Mouse (Mus musculus) embryonic facial prominence, embryonic 12.5 days (tissue): ENCODE results near the gene Nedd8. TPM values are rescaled to one million over a fixed set of nuclear protein-coding genes. Genes with fewer than 3 reads are reported as not detected.

Source experiments
- ATAC-seq: fragments of 200-750 bp; cut with Nextera tagmentation; 2 replicates; pipeline ENCODE4 v1.8.0; 2017; ENCODE audit not compliant: insufficient number of reproducible peaks, insufficient read depth, low FRiP score, low TSS enrichment
- H3K27ac ChIP-seq: fragments of 300-500 bp; sonication (generic); 2 replicates; pipeline ENCODE4 v1.5.1; 2016; ENCODE audit warnings: mild to moderate bottlenecking
- H3K27me3 ChIP-seq: fragments of 300-500 bp; sonication (generic); 2 replicates; pipeline ENCODE4 v1.6.1; 2016; ENCODE audit warnings: mild to moderate bottlenecking, moderate library complexity
- H3K36me3 ChIP-seq: fragments of 300-500 bp; sonication (generic); 2 replicates; pipeline ENCODE4 v1.6.1; 2016; ENCODE audit warnings: mild to moderate bottlenecking
- H3K4me1 ChIP-seq: fragments of 300-500 bp; sonication (generic); 2 replicates; pipeline ENCODE4 v1.6.1; 2016
- H3K4me2 ChIP-seq: fragments of 300-500 bp; sonication (generic); replicated peaks from 2 replicates; pipeline ENCODE4 v1.6.1; 2016; ENCODE audit warnings: mild to moderate bottlenecking, moderate library complexity
- H3K4me3 ChIP-seq: fragments of 300-500 bp; sonication (generic); 2 replicates; pipeline ENCODE4 v1.5.1; 2016; ENCODE audit warnings: mild to moderate bottlenecking
- H3K9ac ChIP-seq: fragments of 300-500 bp; sonication (generic); 2 replicates; pipeline ENCODE4 v1.6.1; 2016; ENCODE audit warnings: mild to moderate bottlenecking, moderate library complexity
- H3K9me3 ChIP-seq: fragments of 300-500 bp; sonication (generic); 2 replicates; pipeline ENCODE4 v1.6.1; 2016; ENCODE audit warnings: mild to moderate bottlenecking, moderate library complexity
- WGBS: fragments of 180-500 bp; shearing (Covaris S2); methylation state at CpG from one replicate; pipeline ENCODE4 v1.1.7; 2016; 5-methylcytosine and 5-hydroxymethylcytosine counted together
- polyA plus RNA-seq: library from polyadenylated mRNA; unstranded; fragments of >200 nt; fragmentation: Nextera tagmentation; extraction: Ambion mirVana; gene quantifications from 2 replicates; pipeline ENCODE4 v1.2.1, GENCODE M21; 2016

The Nedd8 gene
- polyA plus RNA-seq: 585 and 596 TPM in 2 replicates

DNA sequence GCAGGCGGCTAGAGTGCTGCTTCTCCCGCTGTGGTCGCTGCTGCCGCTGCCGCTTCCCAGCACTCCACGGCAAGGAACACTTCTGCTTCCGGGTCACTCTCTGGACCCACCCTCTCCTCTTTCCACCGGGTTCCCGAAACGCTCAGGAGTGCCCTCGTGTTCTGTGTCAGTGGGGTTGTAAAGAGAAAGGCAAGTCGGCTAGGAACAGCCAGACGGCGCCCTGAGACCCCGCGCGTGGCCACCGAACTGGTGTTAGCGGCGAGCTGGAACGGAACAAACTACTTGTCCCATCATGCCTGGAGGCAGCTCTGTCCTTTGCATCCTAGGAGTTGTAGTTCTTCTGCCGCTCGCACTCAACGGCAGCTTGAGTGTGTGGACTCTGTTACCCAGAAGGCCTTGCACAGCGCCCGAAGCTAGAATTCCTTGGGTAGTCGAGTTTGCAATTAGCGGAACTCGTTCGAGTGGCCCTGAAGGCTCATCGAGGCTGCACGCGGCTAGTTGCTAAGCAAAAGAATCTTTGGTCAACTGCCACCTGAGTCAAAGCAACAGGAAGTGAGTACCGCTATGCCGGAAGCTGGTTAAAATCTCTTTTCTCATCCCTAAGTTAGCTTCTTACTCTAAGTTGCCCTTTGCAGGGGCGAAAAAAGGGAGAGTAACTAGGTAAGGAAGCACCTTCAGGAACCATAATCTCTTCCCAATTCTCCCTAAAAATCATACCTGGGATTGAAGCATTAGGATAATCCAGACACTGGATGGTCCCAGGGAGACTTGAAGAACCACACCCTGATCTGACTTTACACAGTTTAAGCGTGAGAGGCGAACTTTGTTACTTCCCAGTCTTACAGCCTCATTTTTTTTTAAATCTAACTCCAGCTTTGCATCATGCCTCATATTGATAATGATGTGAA, at the start of gene Nedd8, which contains the start of gene Gmpr2:
Nedd8 (minus strand) TSS at position 292 of the 908 bp plus-strand sequence.
Gmpr2 (plus strand) TSS at position 109 of the 908 bp plus-strand sequence.
- peak within 1 kb of the TSS; percentile 85 for H3K27ac ChIP-seq
- H3K9me3 ChIP-seq: no peaks in the 10 kb centered on the region
- ATAC-seq: peak; percentile 97
- H3K4me3 ChIP-seq: peak within 1 kb of the TSS; percentile 78
- peak within 1 kb of the TSS; percentile 78 for H3K9ac ChIP-seq
- peaks cover 16% of the 10 kb centered on the region; the same call in 1 of the 2 replicates for H3K4me1 ChIP-seq
- H3K36me3 ChIP-seq: peaks cover 24% of the 10 kb centered on the region
- no peaks in the 10 kb centered on the region for H3K27me3 ChIP-seq
- WGBS: under 1% methylated on average over 38 of the region's 38 CpGs
- H3K4me2 ChIP-seq: peak within 1 kb of the TSS; percentile 86

DNA sequence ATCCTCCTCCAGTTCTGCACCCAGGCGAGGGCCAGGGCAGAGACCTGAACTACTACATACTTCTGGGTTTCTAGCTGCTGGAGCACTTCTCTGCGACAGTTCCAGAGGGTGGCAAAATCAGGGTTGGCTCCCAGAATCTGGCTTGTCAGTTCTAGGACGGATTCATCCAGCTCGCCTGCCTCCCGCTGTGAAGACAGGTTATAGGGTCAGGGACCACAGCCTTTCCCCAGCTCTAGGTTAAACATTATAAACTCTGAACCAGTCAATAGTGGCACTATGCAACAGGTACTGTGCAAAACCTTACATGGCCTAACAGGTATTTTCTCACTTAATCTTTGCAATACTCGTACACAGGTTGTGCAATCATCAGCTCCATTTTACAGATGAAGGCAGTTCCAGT, 49.2 kb upstream of the Nedd8 start:
- Histone ChIP-seq H3K9me3 (no peaks in the 10 kb centered on the region), H3K27ac (no peak overlapping the region), H3K27me3 (no peaks in the 10 kb centered on the region), H3K9ac (peak overlapping the region; percentile 64; the same call in 1 of the 2 replicates), H3K36me3 (peaks cover 24% of the 10 kb centered on the region; the same call in 1 of the 2 replicates), H3K4me2 (peak overlapping the region; percentile 66), H3K4me3 (peak overlapping the region; percentile 66), H3K4me1 (0 out of 2 replicates have a peak, but pooled peaks cover 4% of the 10 kb centered on the region)
- no peak for ATAC-seq
- WGBS: 75% methylated on average over 6 of the region's 6 CpGs

DNA sequence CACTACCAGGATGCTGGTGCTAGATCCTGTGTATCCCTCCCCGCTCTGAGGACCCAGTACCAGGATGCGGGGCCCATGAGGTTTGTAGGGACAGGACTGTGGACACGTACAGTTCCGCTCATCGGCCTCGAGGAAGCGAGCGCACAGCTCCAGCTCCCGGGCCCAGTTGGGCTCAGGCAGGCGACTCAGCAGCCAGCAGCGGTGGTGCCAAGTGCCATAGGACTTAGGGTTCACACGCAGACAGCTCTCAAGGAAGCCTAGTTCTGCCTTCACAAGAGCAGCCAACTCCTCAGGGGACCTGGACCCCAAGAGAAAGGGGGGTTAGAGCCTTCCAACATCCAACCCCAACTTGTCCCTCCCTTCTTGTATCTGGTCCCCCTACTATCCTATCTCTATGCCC, 48.7 kb upstream of the Nedd8 start:
- 0 out of 2 replicates have a peak, but pooled peaks cover 4% of the 10 kb centered on the region for H3K4me1 ChIP-seq
- no peak overlapping the region for H3K27ac ChIP-seq
- H3K36me3 ChIP-seq: peaks cover 25% of the 10 kb centered on the region; the same call in 1 of the 2 replicates
- no peak for ATAC-seq
- H3K4me2 ChIP-seq: no peak overlapping the region
- 95% methylated on average over 12 of the region's 12 CpGs for WGBS
- H3K4me3 ChIP-seq: no peak overlapping the region
- H3K9ac ChIP-seq: peak overlapping the region; percentile 64
- no peaks in the 10 kb centered on the region for H3K27me3 ChIP-seq
- no peaks in the 10 kb centered on the region for H3K9me3 ChIP-seq

DNA sequence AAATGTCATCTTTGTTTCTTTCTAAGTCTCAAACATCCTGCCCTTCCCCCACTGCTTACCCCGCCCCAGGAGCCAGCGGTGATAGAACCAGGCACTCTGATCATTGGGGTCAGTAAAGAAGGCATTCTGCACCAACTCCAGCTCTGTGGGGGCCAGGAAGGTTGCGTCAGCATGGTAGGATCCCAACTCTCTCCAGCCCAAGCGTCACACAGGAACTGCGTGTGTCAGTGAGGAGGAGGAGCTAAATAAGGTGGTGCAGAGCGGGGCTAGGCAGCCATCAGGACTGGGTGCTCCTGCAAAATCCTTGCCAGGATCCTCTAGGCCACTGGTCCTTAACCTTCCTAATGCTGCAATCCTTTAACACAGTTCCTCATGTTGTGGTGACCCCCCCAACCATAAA, 47.8 kb upstream of the Nedd8 start:
- no peak overlapping the region for H3K27ac ChIP-seq
- H3K9ac ChIP-seq: no peak overlapping the region
- no peaks in the 10 kb centered on the region for H3K27me3 ChIP-seq
- H3K9me3 ChIP-seq: no peaks in the 10 kb centered on the region
- H3K36me3 ChIP-seq: peaks cover 25% of the 10 kb centered on the region; the same call in 1 of the 2 replicates
- H3K4me2 ChIP-seq: no peak overlapping the region
- 0 out of 2 replicates have a peak, but pooled peaks cover 4% of the 10 kb centered on the region for H3K4me1 ChIP-seq
- 88% methylated on average over 6 of the region's 6 CpGs for WGBS
- no peak overlapping the region for H3K4me3 ChIP-seq
- ATAC-seq: no peak

DNA sequence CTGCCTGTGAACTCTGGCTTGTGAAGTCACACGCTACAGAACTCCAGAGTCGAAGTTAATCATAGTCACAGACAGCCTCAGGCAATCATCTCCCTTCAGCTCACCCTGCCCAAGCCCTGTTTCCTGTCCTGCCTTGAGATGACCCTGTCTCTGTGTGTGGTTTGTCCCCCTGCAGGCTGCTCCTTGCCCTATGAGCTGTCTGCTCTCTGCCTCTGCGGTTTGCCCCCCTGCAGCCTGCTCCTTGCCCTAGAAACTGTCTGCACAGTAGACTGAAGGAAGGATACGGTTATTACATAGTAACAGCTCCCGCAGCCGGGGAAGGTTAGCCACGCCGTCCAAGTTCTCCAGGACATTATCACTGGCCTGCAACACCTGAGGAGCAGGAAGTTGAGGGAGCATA, 45.0 kb upstream of the Nedd8 start:
- WGBS: 46% methylated on average over 8 of the region's 8 CpGs
- Histone ChIP-seq H3K9ac (no peak overlapping the region), H3K36me3 (peaks cover 25% of the 10 kb centered on the region; the same call in 1 of the 2 replicates), H3K9me3 (no peaks in the 10 kb centered on the region), H3K4me1 (0 out of 2 replicates have a peak, but pooled peaks cover 10% of the 10 kb centered on the region), H3K4me3 (no peak overlapping the region), H3K27me3 (peaks cover 22% of the 10 kb centered on the region), H3K27ac (no peak overlapping the region), H3K4me2 (no peak overlapping the region)
- ATAC-seq: no peak

DNA sequence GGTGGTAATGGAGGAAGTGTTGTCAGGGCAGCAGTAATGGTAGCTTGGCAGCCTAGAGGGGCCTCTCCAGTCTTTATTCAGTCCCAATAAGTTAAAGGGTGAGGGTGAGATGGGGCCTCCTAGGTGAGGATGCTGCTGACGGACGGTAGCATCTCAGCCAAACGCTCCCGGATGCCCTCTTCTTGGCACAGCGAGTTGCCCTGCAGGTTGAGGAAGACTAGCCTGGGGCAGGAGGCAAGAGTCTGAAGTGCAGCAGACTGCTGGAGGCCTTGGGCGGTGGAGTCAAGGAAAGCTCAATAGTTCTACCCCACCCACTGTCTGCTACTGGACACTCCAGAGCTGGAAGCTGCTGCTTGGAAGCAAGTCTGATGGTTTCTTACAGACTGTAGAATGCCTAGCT, 44.3 kb upstream of the Nedd8 start:
- H3K4me1 ChIP-seq: 0 out of 2 replicates have a peak, but pooled peaks cover 7% of the 10 kb centered on the region
- no peak overlapping the region for H3K9ac ChIP-seq
- no peak overlapping the region for H3K4me3 ChIP-seq
- H3K9me3 ChIP-seq: no peaks in the 10 kb centered on the region
- H3K27me3 ChIP-seq: peaks cover 22% of the 10 kb centered on the region
- H3K4me2 ChIP-seq: no peak overlapping the region
- ATAC-seq: no peak
- no peak overlapping the region for H3K27ac ChIP-seq
- peaks cover 25% of the 10 kb centered on the region; the same call in 1 of the 2 replicates for H3K36me3 ChIP-seq
- 90% methylated on average over 6 of the region's 6 CpGs for WGBS

DNA sequence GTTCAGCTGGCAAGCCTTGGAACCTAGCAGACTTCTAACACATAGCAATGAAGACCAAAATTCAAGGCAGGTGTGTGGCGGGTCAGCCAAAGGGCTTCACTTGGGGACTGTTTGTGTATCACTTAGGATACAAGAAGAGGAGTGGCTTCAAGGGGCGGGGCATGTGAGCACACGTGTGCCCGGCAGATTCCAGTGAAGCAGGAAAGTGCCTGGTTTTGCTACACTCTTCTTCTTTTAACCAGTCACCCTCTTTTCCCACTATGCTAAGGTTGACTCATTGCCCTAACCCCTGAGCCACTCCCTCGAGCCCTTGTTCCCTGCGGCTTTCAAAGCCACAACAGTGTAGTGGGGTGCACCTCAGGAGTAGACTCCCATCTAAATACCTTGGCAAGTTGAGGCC, 43.0 kb upstream of the Nedd8 start:
- Histone ChIP-seq H3K27ac (no peak overlapping the region), H3K27me3 (peaks cover 22% of the 10 kb centered on the region), H3K36me3 (peaks cover 25% of the 10 kb centered on the region; the same call in 1 of the 2 replicates), H3K9me3 (no peaks in the 10 kb centered on the region), H3K4me3 (no peak overlapping the region), H3K4me2 (no peak overlapping the region), H3K4me1 (0 out of 2 replicates have a peak, but pooled peaks cover 6% of the 10 kb centered on the region), H3K9ac (no peak overlapping the region)
- no peak for ATAC-seq
- WGBS: 35% methylated on average over 6 of the region's 6 CpGs

DNA sequence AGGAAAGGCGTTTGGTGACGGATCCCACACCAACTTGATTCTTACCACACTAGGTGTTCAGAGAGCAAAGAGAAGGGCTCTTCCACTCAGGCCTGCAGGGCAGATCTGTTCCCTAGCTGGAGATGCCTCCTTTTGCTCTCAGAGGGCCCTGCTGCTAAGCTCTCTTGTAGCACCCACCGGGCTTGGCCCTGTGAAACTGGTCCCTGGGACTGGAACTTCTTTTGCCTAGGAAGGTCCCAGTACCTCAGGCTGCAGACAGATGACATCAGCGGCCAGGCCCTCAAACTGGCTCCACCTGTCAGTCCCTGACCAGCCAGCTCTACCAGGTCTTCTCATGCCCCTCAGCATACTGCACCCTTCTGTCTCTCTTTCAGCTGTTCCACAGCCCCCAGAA, 41.8 kb upstream of the Nedd8 start, which contains the start of gene Tgm1:
Tgm1 (minus strand) TSS at position 198 of the 394 bp plus-strand sequence.
- H3K9me3 ChIP-seq: no peaks in the 10 kb centered on the region
- H3K4me1 ChIP-seq: 0 out of 2 replicates have a peak, but pooled peaks cover 6% of the 10 kb centered on the region
- H3K9ac ChIP-seq: peak within 1 kb of the TSS; percentile 3; the same call in 1 of the 2 replicates
- 30% methylated on average over 4 of the region's 4 CpGs for WGBS
- H3K4me3 ChIP-seq: 0 out of 2 replicates have a peak within 1 kb of the TSS, but pooled peaks have one; percentile 1
- peak within 1 kb of the TSS; percentile 24 for H3K4me2 ChIP-seq
- ATAC-seq: no peak
- H3K27me3 ChIP-seq: peaks cover 22% of the 10 kb centered on the region
- H3K27ac ChIP-seq: no peak within 1 kb of the TSS
- H3K36me3 ChIP-seq: peaks cover 19% of the 10 kb centered on the region; the same call in 1 of the 2 replicates

DNA sequence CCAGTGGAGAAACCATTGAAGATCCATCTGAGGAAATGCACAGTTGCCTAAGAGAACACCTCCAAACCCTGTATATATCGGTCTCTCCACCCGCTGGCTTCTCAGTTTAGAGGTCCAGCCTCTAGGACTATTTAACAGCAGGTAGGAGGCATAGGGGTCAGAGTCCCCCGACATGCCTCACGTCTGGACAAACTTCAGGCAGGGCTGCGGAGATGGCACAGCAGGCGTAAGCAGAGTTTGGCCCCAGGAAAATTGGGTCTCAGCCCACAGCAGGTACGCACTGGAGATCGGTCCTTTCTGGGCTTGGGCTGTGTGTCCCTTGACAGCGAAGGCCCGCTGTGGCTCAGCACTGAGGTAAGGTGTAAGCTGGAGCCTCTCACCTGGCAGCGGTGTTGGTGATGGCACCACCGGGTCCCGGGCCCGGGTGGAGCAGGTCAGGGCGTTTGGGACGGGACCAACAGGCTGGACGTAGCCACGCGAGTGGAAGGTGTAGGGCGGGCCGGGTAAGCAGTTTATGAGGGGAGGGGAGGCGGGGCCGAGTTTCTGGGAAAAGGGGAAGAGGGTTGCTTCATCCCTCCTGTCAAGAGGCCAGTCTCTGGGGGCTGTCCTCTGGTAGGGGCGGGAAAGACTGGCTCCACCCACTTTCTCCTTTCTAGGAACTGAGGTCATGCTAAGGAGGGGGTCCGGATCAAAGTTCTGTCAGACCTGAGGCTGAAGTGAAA, 41.2 kb upstream of the Nedd8 start:
- no peak overlapping the region for H3K27ac ChIP-seq
- peaks cover 15% of the 10 kb centered on the region; the same call in 1 of the 2 replicates for H3K36me3 ChIP-seq
- 0 out of 2 replicates have a peak, but pooled peaks cover 6% of the 10 kb centered on the region for H3K4me1 ChIP-seq
- 0 out of 2 replicates have a peak overlapping the region, but pooled peaks have one; percentile 1 for H3K4me3 ChIP-seq
- H3K27me3 ChIP-seq: peaks cover 22% of the 10 kb centered on the region
- H3K9me3 ChIP-seq: no peaks in the 10 kb centered on the region
- ATAC-seq: no peak
- 15% methylated on average over 25 of the region's 25 CpGs for WGBS
- peak overlapping the region; percentile 3; the same call in 1 of the 2 replicates for H3K9ac ChIP-seq
- peak overlapping the region; percentile 24 for H3K4me2 ChIP-seq

DNA sequence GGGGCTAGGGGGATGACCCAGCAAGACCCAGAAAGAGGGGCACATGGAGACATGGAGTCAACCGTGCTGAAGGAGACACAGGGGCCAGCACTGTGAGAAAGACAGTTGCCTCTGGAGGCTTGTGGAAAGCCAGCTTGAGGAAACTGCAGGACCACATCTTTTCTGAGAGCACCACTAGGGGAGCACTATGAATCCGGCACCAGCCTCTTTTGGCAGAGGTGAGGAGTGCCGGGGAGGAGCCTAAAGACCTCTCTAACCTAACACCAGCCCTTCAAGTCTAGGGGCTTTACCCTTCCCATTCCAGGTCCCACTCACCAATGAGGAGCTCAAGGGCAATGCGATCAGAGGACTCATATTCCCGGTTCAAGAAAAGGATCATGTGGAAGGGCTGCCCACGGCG, 39.9 kb upstream of the Nedd8 start:
- 0 out of 2 replicates have a peak, but pooled peaks cover 6% of the 10 kb centered on the region for H3K4me1 ChIP-seq
- H3K36me3 ChIP-seq: 0 out of 2 replicates have a peak, but pooled peaks cover 7% of the 10 kb centered on the region
- no peak overlapping the region for H3K4me2 ChIP-seq
- ATAC-seq: no peak
- no peak overlapping the region for H3K27ac ChIP-seq
- H3K27me3 ChIP-seq: peaks cover 22% of the 10 kb centered on the region
- no peak overlapping the region for H3K4me3 ChIP-seq
- no peaks in the 10 kb centered on the region for H3K9me3 ChIP-seq
- no peak overlapping the region for H3K9ac ChIP-seq
- 74% methylated on average over 7 of the region's 7 CpGs for WGBS

DNA sequence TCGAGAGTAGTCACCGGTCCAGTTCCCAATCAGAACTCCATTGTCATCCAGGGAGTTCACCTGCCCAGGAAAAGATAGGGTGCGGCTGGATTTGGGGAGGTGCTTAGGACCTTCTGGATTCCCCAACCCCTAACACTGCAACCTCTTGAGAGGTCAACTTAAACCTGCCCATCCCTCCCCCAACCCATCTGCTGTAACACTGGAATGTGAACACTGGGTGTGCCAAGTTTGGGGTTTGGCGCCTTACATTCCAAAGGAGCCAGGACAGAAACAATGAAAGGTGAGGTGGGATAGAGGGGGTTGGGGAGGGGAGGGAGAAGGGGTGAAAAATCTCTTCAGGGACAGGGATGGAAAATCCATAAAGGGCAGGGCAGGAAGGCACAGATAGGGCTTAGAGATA, 37.6 kb upstream of the Nedd8 start:
- Histone ChIP-seq H3K4me2 (no peak overlapping the region), H3K4me3 (no peak overlapping the region), H3K9me3 (no peaks in the 10 kb centered on the region), H3K4me1 (0 out of 2 replicates have a peak, but pooled peaks cover 6% of the 10 kb centered on the region), H3K27me3 (peaks cover 22% of the 10 kb centered on the region), H3K36me3 (no peaks in the 10 kb centered on the region), H3K9ac (no peak overlapping the region), H3K27ac (no peak overlapping the region)
- ATAC-seq: no peak
- 87% methylated on average over 4 of the region's 4 CpGs for WGBS
